Mouse (Mus musculus) embryonic fibroblast, embryonic 13.5 days (primary cell): ENCODE measurements around the gene Gadl1.

Experiments
- CTCF ChIP-seq: IDR thresholded peaks from 2 replicates; pipeline ENCODE4 v1.5.1; 2011; ENCODE audit warnings: mild to moderate bottlenecking, control low read depth, low read length, moderate library complexity, borderline replicate concordance; ENCODE audit not compliant: insufficient read depth
- POLR2A ChIP-seq: IDR thresholded peaks from 2 replicates; pipeline ENCODE4 v1.6.1; 2011; ENCODE audit warnings: low read depth, mild to moderate bottlenecking, control low read depth, low read length, moderate library complexity

DNA sequence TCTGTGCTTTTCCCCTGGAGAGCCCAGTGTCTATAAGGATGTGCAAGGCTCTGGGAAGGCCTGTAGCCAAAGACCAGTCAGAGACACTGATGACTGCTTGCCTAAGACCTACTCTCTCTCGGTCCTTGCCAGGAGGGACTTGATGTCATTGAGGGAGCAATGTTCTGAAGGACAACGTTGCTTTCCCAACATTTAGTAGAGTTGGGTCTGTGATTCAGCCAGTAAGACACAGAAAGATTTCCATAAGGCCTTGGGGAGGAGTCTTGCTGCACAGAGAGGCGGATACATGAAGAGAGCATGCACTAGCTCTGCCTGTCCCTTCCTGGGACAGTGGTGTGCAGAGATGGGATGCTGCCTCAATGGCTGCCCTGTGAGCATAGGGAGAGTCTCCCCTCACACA is 107.8 kb downstream of the Gadl1 start:
- no peak for TF ChIP-seq CTCF
- TF ChIP-seq POLR2A, result no peak
